Mouse (Mus musculus) midbrain, embryonic 16.5 days (tissue): ENCODE results near the gene Arhgap19. TPM values are rescaled to one million over a fixed set of nuclear protein-coding genes. Genes with fewer than 3 reads are reported as not detected.

Experiments
- ATAC-seq: fragments of 200-750 bp; cut with Nextera tagmentation; 2 replicates; pipeline ENCODE4 v1.8.0; 2017; ENCODE audit warnings: moderate TSS enrichment
- H3K27ac ChIP-seq: fragments of 300-500 bp; sonication (generic); 2 replicates; pipeline ENCODE4 v1.5.1; 2014; ENCODE audit warnings: mild to moderate bottlenecking, low read length, mixed read lengths
- H3K27me3 ChIP-seq: fragments of 300-500 bp; sonication (generic); 2 replicates; pipeline ENCODE4 v1.6.1; 2014; ENCODE audit warnings: low read depth, low read length, mixed read lengths; ENCODE audit not compliant: control insufficient read depth, insufficient read depth
- H3K36me3 ChIP-seq: fragments of 300-500 bp; sonication (generic); 2 replicates; pipeline ENCODE4 v1.6.1; 2014; ENCODE audit warnings: mild to moderate bottlenecking, low read length, moderate library complexity, mixed read lengths; ENCODE audit not compliant: control insufficient read depth, insufficient read depth
- H3K4me1 ChIP-seq: fragments of 300-500 bp; sonication (generic); 2 replicates; pipeline ENCODE4 v1.6.1; 2014; ENCODE audit warnings: mild to moderate bottlenecking, low read length, mixed read lengths; ENCODE audit not compliant: control insufficient read depth, insufficient read depth
- H3K4me2 ChIP-seq: fragments of 300-500 bp; sonication (generic); 2 replicates; pipeline ENCODE4 v1.6.1; 2014; ENCODE audit warnings: mild to moderate bottlenecking, low read length, mixed read lengths
- H3K4me3 ChIP-seq: fragments of 300-500 bp; sonication (generic); 2 replicates; pipeline ENCODE4 v1.5.1; 2014; ENCODE audit warnings: low read depth, mild to moderate bottlenecking, low read length, moderate library complexity, mixed read lengths
- H3K9ac ChIP-seq: fragments of 300-500 bp; sonication (generic); 2 replicates; pipeline ENCODE4 v1.6.1; 2014; ENCODE audit warnings: low read depth, low read length, mixed read lengths
- H3K9me3 ChIP-seq: fragments of 300-500 bp; sonication (generic); replicated peaks from 2 replicates; pipeline ENCODE4 v1.6.1; 2014; ENCODE audit warnings: mild to moderate bottlenecking, low read length, mixed read lengths; ENCODE audit not compliant: control insufficient read depth, poor library complexity, severe bottlenecking
- WGBS: fragments of 180-500 bp; shearing (Covaris S2); extraction: QIAGEN DNeasy Blood & Tissue Kit; methylation state at CpG from one replicate; pipeline ENCODE4 v1.1.7; 2014; 5-methylcytosine and 5-hydroxymethylcytosine counted together
- polyA plus RNA-seq: library from polyadenylated mRNA; unstranded; fragments of >200 nt; fragmentation: Nextera tagmentation; extraction: Ambion mirVana; gene quantifications from 2 replicates; pipeline ENCODE4 v1.2.1, GENCODE M21; 2015

Gene Arhgap19
- polyA plus RNA-seq, 1 experiment from 2014 or later = 4.3 TPM

- Histone ChIP-seq H3K4me3 (no peak overlapping the region), H3K9me3 (no peaks in the 10 kb centered on the region)
- WGBS = under 1% methylated on average over 6 of the region's 6 CpGs
Measured at GRCm38 (mm10) chr19:41835816-41836215, 34.0 kb upstream of the Arhgap19 start.

GRCm38 (mm10) chr19:41835407-41835806 is 33.6 kb upstream of the Arhgap19 start:
- Histone ChIP-seq H3K4me2 (peak overlapping the region; percentile 46), H3K9ac (no peak overlapping the region), H3K36me3 (no peaks in the 10 kb centered on the region), H3K27ac (peak overlapping the region; percentile 71), H3K4me3 (no peak overlapping the region), H3K27me3 (no peaks in the 10 kb centered on the region), H3K9me3 (no peaks in the 10 kb centered on the region), H3K4me1 (peaks cover 39% of the 10 kb centered on the region)
- ATAC-seq = no peak
- WGBS = 37% methylated on average over 6 of the region's 6 CpGs

More at GRCm38 (mm10) chr19:41835816-41836215, 34.0 kb upstream of the Arhgap19 start:
- H3K4me2 ChIP-seq = peak overlapping the region; percentile 46
- H3K9ac ChIP-seq = no peak overlapping the region
- H3K36me3 ChIP-seq = no peaks in the 10 kb centered on the region
- H3K27ac ChIP-seq = peak overlapping the region; percentile 71
- H3K4me1 ChIP-seq = peaks cover 39% of the 10 kb centered on the region
- ATAC-seq = peak; percentile 74
- no peaks in the 10 kb centered on the region for H3K27me3 ChIP-seq

GRCm38 (mm10) chr19:41832501-41833201 is 30.8 kb upstream of the Arhgap19 start:
- no peaks in the 10 kb centered on the region for H3K36me3 ChIP-seq
- no peaks in the 10 kb centered on the region for H3K9me3 ChIP-seq
- H3K27me3 ChIP-seq = no peaks in the 10 kb centered on the region
- WGBS = 59% methylated on average over 13 of the region's 13 CpGs
- H3K9ac ChIP-seq = peak overlapping the region; percentile 47
- H3K4me3 ChIP-seq = peak overlapping the region; percentile 85
- peaks cover 42% of the 10 kb centered on the region for H3K4me1 ChIP-seq
- H3K27ac ChIP-seq = no peak overlapping the region
- no peak for ATAC-seq
- H3K4me2 ChIP-seq = peak overlapping the region; percentile 85

GRCm38 (mm10) chr19:41831718-41832391 is 30.0 kb upstream of the Arhgap19 start:
- peak overlapping the region; percentile 85 for H3K4me3 ChIP-seq

GRCm38 (mm10) chr19:41831101-41831570 is 29.3 kb upstream of the Arhgap19 start:
- H3K4me1 ChIP-seq = peaks cover 38% of the 10 kb centered on the region
- peak overlapping the region; percentile 85 for H3K4me2 ChIP-seq
- H3K9ac ChIP-seq = peak overlapping the region; percentile 78
- no peaks in the 10 kb centered on the region for H3K27me3 ChIP-seq
- ATAC-seq = no peak
- peak overlapping the region; percentile 94 for H3K27ac ChIP-seq
- H3K9me3 ChIP-seq = no peaks in the 10 kb centered on the region
- peak overlapping the region; percentile 85 for H3K4me3 ChIP-seq
- H3K36me3 ChIP-seq = no peaks in the 10 kb centered on the region
- under 1% methylated on average over 19 of the region's 19 CpGs for WGBS

More at GRCm38 (mm10) chr19:41831718-41832391, 30.0 kb upstream of the Arhgap19 start:
- H3K4me2 ChIP-seq = peak overlapping the region; percentile 85
- no peaks in the 10 kb centered on the region for H3K36me3 ChIP-seq
- H3K9ac ChIP-seq = peak overlapping the region; percentile 78
- no peaks in the 10 kb centered on the region for H3K9me3 ChIP-seq
- 6% methylated on average over 14 of the region's 14 CpGs for WGBS
- no peaks in the 10 kb centered on the region for H3K27me3 ChIP-seq
- ATAC-seq = no peak
- peaks cover 42% of the 10 kb centered on the region for H3K4me1 ChIP-seq
- H3K27ac ChIP-seq = peak overlapping the region; percentile 29

- Histone ChIP-seq H3K27ac (peak overlapping the region; percentile 94), H3K36me3 (no peaks in the 10 kb centered on the region), H3K9me3 (no peaks in the 10 kb centered on the region), H3K4me2 (peak overlapping the region; percentile 85), H3K4me3 (peak overlapping the region; percentile 85), H3K9ac (peak overlapping the region; percentile 78), H3K4me1 (peaks cover 31% of the 10 kb centered on the region), H3K27me3 (no peaks in the 10 kb centered on the region)
- WGBS = under 1% methylated on average over 93 of the region's 112 CpGs
- peak; percentile 61 for ATAC-seq
Measured at GRCm38 (mm10) chr19:41830106-41831031, 28.5 kb upstream of the Arhgap19 start.

GRCm38 (mm10) chr19:41829381-41830105 is 27.7 kb upstream of the Arhgap19 start, which contains the start of gene Frat1:
Gene Frat1 (plus strand): TSS chr19:41829970.
- peak within 1 kb of the TSS; percentile 94 for H3K27ac ChIP-seq
- peak; percentile 98 for ATAC-seq
- peak within 1 kb of the TSS; percentile 85 for H3K4me2 ChIP-seq
- WGBS = under 1% methylated on average over 39 of the region's 39 CpGs
- peak within 1 kb of the TSS; percentile 78 for H3K9ac ChIP-seq
- H3K9me3 ChIP-seq = no peaks in the 10 kb centered on the region
- H3K4me1 ChIP-seq = peaks cover 27% of the 10 kb centered on the region
- no peaks in the 10 kb centered on the region for H3K27me3 ChIP-seq
- peak within 1 kb of the TSS; percentile 85 for H3K4me3 ChIP-seq
- H3K36me3 ChIP-seq = no peaks in the 10 kb centered on the region

- Histone ChIP-seq H3K9me3 (no peaks in the 10 kb centered on the region), H3K9ac (peak overlapping the region; percentile 63; the same call in 1 of the 2 replicates), H3K4me3 (peak overlapping the region; percentile 85), H3K4me1 (peaks cover 27% of the 10 kb centered on the region), H3K27ac (peak overlapping the region; percentile 94), H3K27me3 (no peaks in the 10 kb centered on the region), H3K4me2 (peak overlapping the region; percentile 85), H3K36me3 (no peaks in the 10 kb centered on the region)
- 72% methylated on average over 3 of the region's 3 CpGs for WGBS
- ATAC-seq = no peak
Measured at GRCm38 (mm10) chr19:41828941-41829340, 27.1 kb upstream of the Arhgap19 start.
